Mouse (Mus musculus): Measurements from ENCODE around the gene Cdk14. TPM values are rescaled to one million over a fixed set of nuclear protein-coding genes. Genes with fewer than 3 reads are reported as not detected.

Cdk14 gene
- polyA plus RNA-seq, 1 experiment, result 48.5 TPM

- H3K4me1 ChIP-seq (ENCODE audit: control insufficient read depth, insufficient read depth, low read length), result no peaks in the 10 kb centered on the region
- over 99% methylated on average over 2 of the region's 2 CpGs for WGBS
- TF ChIP-seq POLR2A (IDR thresholded peaks at IDR 0.05; ENCODE audit: borderline replicate concordance, insufficient read depth, low read length) (no peak), CTCF (IDR thresholded peaks at IDR 0.05; ENCODE audit: borderline replicate concordance, insufficient read depth, low read depth, low read length) (no peak)
- no peaks in the 10 kb centered on the region for H3K27me3 ChIP-seq (ENCODE audit: control insufficient read depth, insufficient read depth, low read length)
- H3K27ac ChIP-seq (ENCODE audit: insufficient read depth, low read length), result no peak overlapping the region
- H3K4me3 ChIP-seq (replicated peaks; ENCODE audit: insufficient read depth, low read depth, low read length), result no peak overlapping the region
- DNase-seq, result no peak
Measured at GRCm38 (mm10) chr5:4826886-4827285, 593.2 kb downstream of the Cdk14 start.

- WGBS, result 58% methylated on average over 7 of the region's 7 CpGs
- DNase-seq, result no peak
- TF ChIP-seq POLR2A (IDR thresholded peaks at IDR 0.05; ENCODE audit: borderline replicate concordance, insufficient read depth, low read length) (no peak), CTCF (IDR thresholded peaks at IDR 0.05; ENCODE audit: borderline replicate concordance, insufficient read depth, low read depth, low read length) (no peak)
- no peaks in the 10 kb centered on the region for H3K4me1 ChIP-seq (ENCODE audit: control insufficient read depth, insufficient read depth, low read length)
- H3K27ac ChIP-seq (ENCODE audit: insufficient read depth, low read length), result no peak overlapping the region
- H3K4me3 ChIP-seq (replicated peaks; ENCODE audit: insufficient read depth, low read depth, low read length), result no peak overlapping the region
- no peaks in the 10 kb centered on the region for H3K27me3 ChIP-seq (ENCODE audit: control insufficient read depth, insufficient read depth, low read length)
Measured at GRCm38 (mm10) chr5:4825951-4826350, 594.2 kb downstream of the Cdk14 start.

- TF ChIP-seq POLR2A (IDR thresholded peaks at IDR 0.05; ENCODE audit: borderline replicate concordance, insufficient read depth, low read length), result no peak
- TF ChIP-seq CTCF (IDR thresholded peaks at IDR 0.05; ENCODE audit: borderline replicate concordance, insufficient read depth, low read depth, low read length), result no peak
- Histone ChIP-seq H3K27me3 (ENCODE audit: control insufficient read depth, insufficient read depth, low read length) (no peaks in the 10 kb centered on the region), H3K4me1 (ENCODE audit: control insufficient read depth, insufficient read depth, low read length) (no peaks in the 10 kb centered on the region), H3K27ac (ENCODE audit: insufficient read depth, low read length) (no peak overlapping the region), H3K4me3 (replicated peaks; ENCODE audit: insufficient read depth, low read depth, low read length) (no peak overlapping the region)
- WGBS, result 96% methylated on average over 4 of the region's 4 CpGs
- no peak for DNase-seq
Measured at GRCm38 (mm10) chr5:4825076-4825475, 595.0 kb downstream of the Cdk14 start.

GRCm38 (mm10) chr5:4824171-4824570 is 595.9 kb downstream of the Cdk14 start:
- no peak for DNase-seq
- Histone ChIP-seq H3K4me3 (replicated peaks; ENCODE audit: insufficient read depth, low read depth, low read length) (no peak overlapping the region), H3K4me1 (ENCODE audit: control insufficient read depth, insufficient read depth, low read length) (no peaks in the 10 kb centered on the region), H3K27me3 (ENCODE audit: control insufficient read depth, insufficient read depth, low read length) (no peaks in the 10 kb centered on the region), H3K27ac (ENCODE audit: insufficient read depth, low read length) (no peak overlapping the region)
- TF ChIP-seq POLR2A (IDR thresholded peaks at IDR 0.05; ENCODE audit: borderline replicate concordance, insufficient read depth, low read length) (no peak), CTCF (IDR thresholded peaks at IDR 0.05; ENCODE audit: borderline replicate concordance, insufficient read depth, low read depth, low read length) (no peak)
- WGBS, result 57% methylated on average over 1 of the region's 1 CpGs

- no peak overlapping the region for H3K27ac ChIP-seq (ENCODE audit: insufficient read depth, low read length)
- no peaks in the 10 kb centered on the region for H3K27me3 ChIP-seq (ENCODE audit: control insufficient read depth, insufficient read depth, low read length)
- no peak for DNase-seq
- H3K4me1 ChIP-seq (ENCODE audit: control insufficient read depth, insufficient read depth, low read length), result no peaks in the 10 kb centered on the region
- TF ChIP-seq CTCF (IDR thresholded peaks at IDR 0.05; ENCODE audit: borderline replicate concordance, insufficient read depth, low read depth, low read length), result no peak
- TF ChIP-seq POLR2A (IDR thresholded peaks at IDR 0.05; ENCODE audit: borderline replicate concordance, insufficient read depth, low read length), result no peak
- H3K4me3 ChIP-seq (replicated peaks; ENCODE audit: insufficient read depth, low read depth, low read length), result no peak overlapping the region
- 45% methylated on average over 2 of the region's 2 CpGs for WGBS
Measured at GRCm38 (mm10) chr5:4822041-4822440, 598.1 kb downstream of the Cdk14 start.

- TF ChIP-seq CTCF (IDR thresholded peaks at IDR 0.05; ENCODE audit: borderline replicate concordance, insufficient read depth, low read depth, low read length), result no peak
- no peak for TF ChIP-seq POLR2A (IDR thresholded peaks at IDR 0.05; ENCODE audit: borderline replicate concordance, insufficient read depth, low read length)
- Histone ChIP-seq H3K4me3 (replicated peaks; ENCODE audit: insufficient read depth, low read depth, low read length) (no peak overlapping the region), H3K4me1 (ENCODE audit: control insufficient read depth, insufficient read depth, low read length) (no peaks in the 10 kb centered on the region), H3K27me3 (ENCODE audit: control insufficient read depth, insufficient read depth, low read length) (no peaks in the 10 kb centered on the region), H3K27ac (ENCODE audit: insufficient read depth, low read length) (no peak overlapping the region)
- no peak for DNase-seq
- WGBS, result 20% methylated on average over 8 of the region's 8 CpGs
Measured at GRCm38 (mm10) chr5:4821368-4821771, 598.7 kb downstream of the Cdk14 start.

- no peaks in the 10 kb centered on the region for H3K4me1 ChIP-seq (ENCODE audit: control insufficient read depth, insufficient read depth, low read length)
- H3K27me3 ChIP-seq (ENCODE audit: control insufficient read depth, insufficient read depth, low read length), result no peaks in the 10 kb centered on the region
- WGBS, result 25% methylated on average over 5 of the region's 5 CpGs
- no peak overlapping the region for H3K27ac ChIP-seq (ENCODE audit: insufficient read depth, low read length)
- TF ChIP-seq POLR2A (IDR thresholded peaks at IDR 0.05; ENCODE audit: borderline replicate concordance, insufficient read depth, low read length) (no peak), CTCF (IDR thresholded peaks at IDR 0.05; ENCODE audit: borderline replicate concordance, insufficient read depth, low read depth, low read length) (no peak)
- no peak overlapping the region for H3K4me3 ChIP-seq (replicated peaks; ENCODE audit: insufficient read depth, low read depth, low read length)
- no peak for DNase-seq
Measured at GRCm38 (mm10) chr5:4816981-4817380, 603.1 kb downstream of the Cdk14 start.

GRCm38 (mm10) chr5:4814465-4815204 is 605.5 kb downstream of the Cdk14 start:
- TF ChIP-seq POLR2A (IDR thresholded peaks at IDR 0.05; ENCODE audit: borderline replicate concordance, insufficient read depth, low read length) (no peak), CTCF (IDR thresholded peaks at IDR 0.05; ENCODE audit: borderline replicate concordance, insufficient read depth, low read depth, low read length) (no peak)
- H3K4me1 ChIP-seq (ENCODE audit: control insufficient read depth, insufficient read depth, low read length), result no peaks in the 10 kb centered on the region
- H3K27me3 ChIP-seq (ENCODE audit: control insufficient read depth, insufficient read depth, low read length), result no peaks in the 10 kb centered on the region
- no peak for DNase-seq
- H3K4me3 ChIP-seq (replicated peaks; ENCODE audit: insufficient read depth, low read depth, low read length), result no peak overlapping the region
- 90% methylated on average over 7 of the region's 7 CpGs for WGBS
- H3K27ac ChIP-seq (ENCODE audit: insufficient read depth, low read length), result no peak overlapping the region

Data from cerebellum, adult 2 months (tissue).